ENCODE assay signal across 16 mouse cellular contexts in genomic region chr7:139380225-139380624, GRCm38 (mm10).
"Had no signal": no experiment of that assay in that cellular context is flagged by ENCODE, and none has a peak within 500 bp of the region (broad histone marks: within the 10 kb centered on the region; RNA-seq: fewer than 3 reads in every experiment).

No protein-coding gene starts in this region.

- H3K4me2 ChIP-seq: liver, embryonic 11.5 days; liver, embryonic 13.5 days; liver, embryonic 15.5 days; midbrain, embryonic 13.5 days; midbrain, embryonic 15.5 days; neural tube, embryonic 12.5 days; stomach, embryonic 15.5 days had no signal

- H3K27me3 ChIP-seq: liver, embryonic 13.5 days; liver, embryonic 15.5 days; megakaryocyte, embryonic 14.5 days; midbrain, embryonic 13.5 days; midbrain, embryonic 15.5 days; neural tube, embryonic 12.5 days; stomach, embryonic 15.5 days had no signal

- H3K9ac ChIP-seq: liver, embryonic 13.5 days; liver, embryonic 15.5 days; liver, postnatal 0 days; midbrain, embryonic 13.5 days; midbrain, embryonic 15.5 days; neural tube, embryonic 12.5 days; stomach, embryonic 15.5 days had no signal

- H3K4me3 ChIP-seq: liver, embryonic 13.5 days; liver, embryonic 15.5 days; megakaryocyte, embryonic 14.5 days; midbrain, embryonic 13.5 days; midbrain, embryonic 15.5 days; neural tube, embryonic 12.5 days; stomach, embryonic 15.5 days had no signal

- H3K27ac ChIP-seq: liver, embryonic 13.5 days; liver, embryonic 15.5 days; macrophage; midbrain, embryonic 13.5 days; midbrain, embryonic 15.5 days; neural tube, embryonic 12.5 days; stomach, embryonic 15.5 days; stomach, postnatal 0 days had no signal

- DNase-seq: liver, embryonic 13.5 days; liver, postnatal 0 days; lung, postnatal 10 days; right cerebral cortex, postnatal 14 days; thymus, adult 2 months; thymus, postnatal 25 days; thymus, postnatal 4 days had no signal

- H3K9me3 ChIP-seq: liver, embryonic 13.5 days; liver, embryonic 15.5 days; megakaryocyte, embryonic 14.5 days; midbrain, embryonic 13.5 days; midbrain, embryonic 15.5 days; neural tube, embryonic 12.5 days; stomach, embryonic 15.5 days had no signal

- ATAC-seq: liver, postnatal 0 days; midbrain, embryonic 13.5 days; midbrain, embryonic 15.5 days had no signal

- H3K36me3 ChIP-seq: liver, embryonic 13.5 days; liver, embryonic 15.5 days; midbrain, embryonic 13.5 days; midbrain, embryonic 15.5 days; neural tube, embryonic 12.5 days; stomach, embryonic 15.5 days had no signal

- H3K4me1 ChIP-seq: midbrain, embryonic 15.5 days; neural tube, embryonic 12.5 days; stomach, embryonic 15.5 days had no signal
